Mouse (Mus musculus): Measurements from ENCODE around the gene Qrich2. TPM values are rescaled to one million over a fixed set of nuclear protein-coding genes. Genes with fewer than 3 reads are reported as not detected.
A peak's percentile ranks its signal among the peaks of the same experiment; 100 is the strongest.
"Not testable (repeated sequence)": the region's sequence is repeated elsewhere in the genome, so short reads cannot be mapped to it uniquely, and the experiment has no call there.

Qrich2 gene
- polyA plus RNA-seq, 1 experiment from 2014 or later = 0.32 TPM

GRCm38 (mm10) chr11:116426852-116427575 lies 39.0 kb downstream of the Qrich2 start:
- ATAC-seq (ENCODE audit: low FRiP score, low TSS enrichment) = no peak
- no peak overlapping the region for H3K27ac ChIP-seq (ENCODE audit: low read length)
- H3K4me1 ChIP-seq (ENCODE audit: insufficient read depth, low read length) = peaks cover 25% of the 10 kb centered on the region
- H3K36me3 ChIP-seq (ENCODE audit: insufficient read depth, low read length) = no peaks in the 10 kb centered on the region
- H3K27me3 ChIP-seq (ENCODE audit: insufficient read depth, low read length) = no peaks in the 10 kb centered on the region
- H3K4me3 ChIP-seq (ENCODE audit: low read length) = no peak overlapping the region
- H3K9me3 ChIP-seq (ENCODE audit: low read length) = no peaks in the 10 kb centered on the region
- 68% methylated on average over 6 of the region's 6 CpGs for WGBS
- no peak overlapping the region for H3K4me2 ChIP-seq (replicated peaks; ENCODE audit: low read depth, low read length)
- H3K9ac ChIP-seq (replicated peaks; ENCODE audit: low read length) = no peak overlapping the region

- H3K4me3 ChIP-seq (ENCODE audit: low read length); H3K27ac ChIP-seq (ENCODE audit: low read length); H3K27me3 ChIP-seq (ENCODE audit: insufficient read depth, low read length); H3K36me3 ChIP-seq (ENCODE audit: insufficient read depth, low read length); H3K9ac ChIP-seq (replicated peaks; ENCODE audit: low read length); ATAC-seq (ENCODE audit: low FRiP score, low TSS enrichment); H3K4me2 ChIP-seq (replicated peaks; ENCODE audit: low read depth, low read length); H3K9me3 ChIP-seq (ENCODE audit: low read length): not testable (repeated sequence)
- peaks cover 21% of the 10 kb centered on the region for H3K4me1 ChIP-seq (ENCODE audit: insufficient read depth, low read length)
- WGBS = 80% methylated on average over 11 of the region's 11 CpGs
Measured at GRCm38 (mm10) chr11:116426328-116426727, 39.7 kb downstream of the Qrich2 start.

DNA sequence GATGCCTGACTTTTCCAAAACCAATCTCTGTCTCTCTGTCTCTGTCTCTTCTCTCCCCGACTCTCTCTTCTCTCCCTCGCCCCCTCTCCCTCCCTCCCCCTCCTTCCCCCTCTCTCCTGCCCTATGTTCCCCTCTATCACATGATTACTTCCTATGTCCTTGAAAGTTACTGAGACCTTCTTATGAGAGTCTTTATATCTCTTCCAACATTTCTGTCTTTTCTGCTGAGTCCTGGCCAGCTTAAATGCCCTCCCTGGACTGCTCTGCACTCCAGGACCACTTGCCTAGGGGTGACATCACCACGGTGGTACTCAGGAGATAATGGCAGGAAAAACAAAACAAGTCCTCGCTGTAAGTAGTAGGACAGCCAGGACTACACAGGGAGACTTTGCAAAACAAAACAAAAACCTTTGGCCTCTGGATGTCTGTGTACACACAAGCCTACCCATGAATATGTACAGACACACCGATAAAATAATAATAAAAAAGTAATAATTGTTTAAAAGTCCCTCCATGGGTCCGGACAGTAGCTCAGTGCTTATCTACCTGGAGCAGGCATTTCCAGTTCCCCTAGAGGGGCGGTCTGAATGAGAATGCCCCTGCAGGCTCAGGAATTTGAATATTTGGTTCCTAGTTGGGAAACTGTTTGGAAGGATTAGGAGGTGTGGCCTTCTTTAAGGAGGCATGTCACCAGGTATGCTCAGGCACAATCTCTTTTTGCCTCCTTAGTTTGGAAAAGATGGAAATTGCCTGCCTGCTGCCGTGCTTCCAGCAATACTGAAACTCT lies 41.2 kb downstream of the Qrich2 start:
- Histone ChIP-seq H3K4me1 (ENCODE audit: insufficient read depth, low read length) (peaks cover 16% of the 10 kb centered on the region; the same call in 1 of the 2 replicates), H3K27me3 (ENCODE audit: insufficient read depth, low read length) (no peaks in the 10 kb centered on the region), H3K9me3 (ENCODE audit: low read length) (no peaks in the 10 kb centered on the region), H3K4me2 (replicated peaks; ENCODE audit: low read depth, low read length) (no peak overlapping the region), H3K9ac (replicated peaks; ENCODE audit: low read length) (no peak overlapping the region), H3K36me3 (ENCODE audit: insufficient read depth, low read length) (no peaks in the 10 kb centered on the region), H3K4me3 (ENCODE audit: low read length) (no peak overlapping the region), H3K27ac (ENCODE audit: low read length) (no peak overlapping the region)
- 56% methylated on average over 8 of the region's 8 CpGs for WGBS
- ATAC-seq (ENCODE audit: low FRiP score, low TSS enrichment) = no peak

- Histone ChIP-seq H3K9me3 (ENCODE audit: low read length) (no peaks in the 10 kb centered on the region), H3K27ac (ENCODE audit: low read length) (no peak overlapping the region), H3K27me3 (ENCODE audit: insufficient read depth, low read length) (no peaks in the 10 kb centered on the region), H3K4me2 (replicated peaks; ENCODE audit: low read depth, low read length) (no peak overlapping the region), H3K9ac (replicated peaks; ENCODE audit: low read length) (no peak overlapping the region), H3K4me1 (ENCODE audit: insufficient read depth, low read length) (peaks cover 9% of the 10 kb centered on the region; the same call in 1 of the 2 replicates), H3K36me3 (ENCODE audit: insufficient read depth, low read length) (no peaks in the 10 kb centered on the region), H3K4me3 (ENCODE audit: low read length) (no peak overlapping the region)
- 73% methylated on average over 10 of the region's 10 CpGs for WGBS
- no peak for ATAC-seq (ENCODE audit: low FRiP score, low TSS enrichment)
Measured at GRCm38 (mm10) chr11:116423782-116424620, 42.0 kb downstream of the Qrich2 start.

DNA sequence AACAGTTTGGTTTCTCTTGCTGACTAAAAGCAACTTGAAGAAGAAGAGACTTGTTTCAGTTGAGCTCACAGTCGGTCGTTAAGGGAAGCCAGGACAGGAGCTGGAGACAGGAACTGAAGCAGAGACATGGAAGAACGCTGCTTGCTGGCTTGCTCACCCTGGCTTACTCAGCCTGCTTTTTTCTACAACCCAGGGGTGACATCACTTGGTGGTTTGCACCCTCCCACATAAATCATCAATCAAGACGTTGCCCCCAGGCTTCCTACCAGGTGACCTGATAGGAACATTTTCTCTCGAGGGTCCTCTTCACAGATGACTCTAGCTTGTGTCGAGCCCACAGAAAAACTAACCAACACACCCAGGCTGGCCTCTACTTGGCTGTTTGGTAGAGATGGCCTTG lies 42.8 kb downstream of the Qrich2 start:
- H3K27ac ChIP-seq (ENCODE audit: low read length) = no peak overlapping the region
- no peaks in the 10 kb centered on the region for H3K36me3 ChIP-seq (ENCODE audit: insufficient read depth, low read length)
- H3K9me3 ChIP-seq (ENCODE audit: low read length) = no peaks in the 10 kb centered on the region
- H3K27me3 ChIP-seq (ENCODE audit: insufficient read depth, low read length) = no peaks in the 10 kb centered on the region
- H3K9ac ChIP-seq (replicated peaks; ENCODE audit: low read length) = no peak overlapping the region
- ATAC-seq (ENCODE audit: low FRiP score, low TSS enrichment) = no peak
- H3K4me1 ChIP-seq (ENCODE audit: insufficient read depth, low read length) = peaks cover 9% of the 10 kb centered on the region
- H3K4me3 ChIP-seq (ENCODE audit: low read length) = no peak overlapping the region
- no peak overlapping the region for H3K4me2 ChIP-seq (replicated peaks; ENCODE audit: low read depth, low read length)
- 73% methylated on average over 6 of the region's 6 CpGs for WGBS

DNA sequence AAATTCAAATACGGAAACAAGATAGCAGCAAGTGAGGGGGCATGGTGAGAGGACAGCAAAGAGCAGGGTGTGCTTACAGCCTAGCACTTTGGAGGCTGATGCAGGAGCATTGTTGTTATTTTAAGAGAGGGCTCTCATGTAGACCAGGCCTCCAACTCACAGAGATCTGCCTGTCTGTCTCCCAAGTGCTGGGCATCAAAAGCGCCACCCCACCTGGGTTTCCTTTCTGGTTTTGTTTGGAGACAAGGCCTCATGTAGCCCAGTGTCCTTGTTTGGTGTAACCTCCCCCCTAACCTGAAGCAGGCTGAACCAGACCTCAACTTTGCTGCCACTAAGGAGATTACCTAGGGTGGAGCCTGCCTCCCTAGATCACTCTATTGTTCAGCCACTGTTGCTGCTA lies 43.5 kb downstream of the Qrich2 start:
- Histone ChIP-seq H3K4me2 (replicated peaks; ENCODE audit: low read depth, low read length) (no peak overlapping the region), H3K4me3 (ENCODE audit: low read length) (no peak overlapping the region), H3K9me3 (ENCODE audit: low read length) (no peaks in the 10 kb centered on the region), H3K4me1 (ENCODE audit: insufficient read depth, low read length) (peaks cover 13% of the 10 kb centered on the region), H3K27me3 (ENCODE audit: insufficient read depth, low read length) (no peaks in the 10 kb centered on the region), H3K9ac (replicated peaks; ENCODE audit: low read length) (no peak overlapping the region), H3K36me3 (ENCODE audit: insufficient read depth, low read length) (no peaks in the 10 kb centered on the region), H3K27ac (ENCODE audit: low read length) (no peak overlapping the region)
- 88% methylated on average over 2 of the region's 2 CpGs for WGBS
- no peak for ATAC-seq (ENCODE audit: low FRiP score, low TSS enrichment)

- WGBS = 59% methylated on average over 6 of the region's 6 CpGs
- Histone ChIP-seq H3K9ac (replicated peaks; ENCODE audit: low read length) (no peak overlapping the region), H3K4me2 (replicated peaks; ENCODE audit: low read depth, low read length) (no peak overlapping the region), H3K27me3 (ENCODE audit: insufficient read depth, low read length) (no peaks in the 10 kb centered on the region), H3K4me3 (ENCODE audit: low read length) (no peak overlapping the region), H3K4me1 (ENCODE audit: insufficient read depth, low read length) (peaks cover 13% of the 10 kb centered on the region), H3K27ac (ENCODE audit: low read length) (no peak overlapping the region), H3K36me3 (ENCODE audit: insufficient read depth, low read length) (no peaks in the 10 kb centered on the region), H3K9me3 (ENCODE audit: low read length) (no peaks in the 10 kb centered on the region)
- no peak for ATAC-seq (ENCODE audit: low FRiP score, low TSS enrichment)
Measured at GRCm38 (mm10) chr11:116421102-116421501, 44.9 kb downstream of the Qrich2 start.

DNA sequence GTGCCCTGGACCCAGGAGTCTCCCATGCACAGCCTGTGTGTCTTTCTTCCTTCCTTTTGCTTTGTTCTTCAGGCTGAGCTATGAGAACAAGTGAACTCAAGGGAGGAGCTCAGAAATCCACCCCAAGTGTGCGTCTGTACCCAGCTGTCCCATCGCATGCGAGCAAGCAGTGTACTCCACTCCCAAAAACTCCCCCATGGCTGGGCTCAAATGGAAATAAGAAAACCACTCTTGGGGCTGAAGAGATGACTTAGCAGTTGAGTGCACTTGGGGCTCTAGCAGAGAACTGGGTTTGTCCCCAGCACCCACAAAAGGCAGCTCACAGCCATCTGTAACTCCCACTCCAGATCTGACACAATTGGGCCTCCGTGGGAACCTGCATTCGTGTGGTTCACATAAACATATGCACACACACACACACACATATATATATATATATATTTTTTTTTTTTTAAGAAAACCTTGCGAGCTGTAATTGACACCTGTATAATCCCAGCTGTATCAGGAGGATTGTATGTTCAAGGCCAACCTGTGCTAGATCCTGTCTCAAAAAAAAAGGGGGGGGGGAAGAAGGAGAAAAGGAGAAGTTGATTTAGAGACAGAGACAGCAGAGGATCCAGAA lies 47.1 kb downstream of the Qrich2 start:
- Histone ChIP-seq H3K9me3 (ENCODE audit: low read length) (no peaks in the 10 kb centered on the region), H3K4me3 (ENCODE audit: low read length) (no peak overlapping the region), H3K27me3 (ENCODE audit: insufficient read depth, low read length) (no peaks in the 10 kb centered on the region), H3K27ac (ENCODE audit: low read length) (peak overlapping the region; percentile 76), H3K36me3 (ENCODE audit: insufficient read depth, low read length) (no peaks in the 10 kb centered on the region), H3K4me1 (ENCODE audit: insufficient read depth, low read length) (peaks cover 13% of the 10 kb centered on the region), H3K9ac (replicated peaks; ENCODE audit: low read length) (no peak overlapping the region), H3K4me2 (replicated peaks; ENCODE audit: low read depth, low read length) (no peak overlapping the region)
- peak; percentile 55 for ATAC-seq (ENCODE audit: low FRiP score, low TSS enrichment)
- 56% methylated on average over 6 of the region's 6 CpGs for WGBS

DNA sequence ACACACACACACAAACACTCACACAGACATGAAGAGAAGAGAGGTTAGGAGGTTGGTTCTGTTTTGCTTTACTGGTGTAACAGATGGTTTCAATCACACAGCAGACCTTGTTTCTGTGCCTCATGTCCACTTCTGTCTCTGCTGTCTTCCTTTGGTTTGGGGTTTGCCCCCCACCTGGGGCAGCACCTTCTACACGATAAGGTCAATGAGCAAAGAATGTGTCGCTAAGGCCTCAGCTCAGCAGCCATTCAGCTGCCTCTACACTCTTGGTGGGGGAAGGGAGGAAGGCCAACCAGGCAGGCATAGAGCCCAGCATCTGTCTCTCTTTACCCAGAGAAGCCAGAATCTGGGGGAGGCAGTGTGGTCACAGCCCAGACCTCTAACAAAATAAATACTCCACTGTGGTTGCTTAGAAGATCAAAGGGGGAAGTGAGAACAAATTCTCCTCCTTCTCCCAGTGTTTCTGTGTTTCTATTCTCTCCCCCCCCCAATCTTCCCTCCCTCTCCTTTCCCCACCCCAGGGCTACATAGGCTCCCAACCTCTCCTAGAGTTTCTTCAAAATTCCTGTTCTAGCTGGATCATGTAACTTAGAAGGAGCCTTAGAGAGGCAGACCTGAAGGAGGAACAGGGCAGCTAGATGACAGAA lies 47.7 kb downstream of the Qrich2 start:
- Histone ChIP-seq H3K4me3 (ENCODE audit: low read length) (no peak overlapping the region), H3K4me2 (replicated peaks; ENCODE audit: low read depth, low read length) (no peak overlapping the region), H3K27me3 (ENCODE audit: insufficient read depth, low read length) (no peaks in the 10 kb centered on the region), H3K9ac (replicated peaks; ENCODE audit: low read length) (no peak overlapping the region), H3K9me3 (ENCODE audit: low read length) (no peaks in the 10 kb centered on the region), H3K4me1 (ENCODE audit: insufficient read depth, low read length) (peaks cover 16% of the 10 kb centered on the region), H3K27ac (ENCODE audit: low read length) (peak overlapping the region; percentile 76), H3K36me3 (ENCODE audit: insufficient read depth, low read length) (no peaks in the 10 kb centered on the region)
- ATAC-seq (ENCODE audit: low FRiP score, low TSS enrichment) = peak; percentile 83
- 4% methylated on average over 2 of the region's 2 CpGs for WGBS

All from kidney, embryonic 16.5 days (tissue).